Mouse (Mus musculus): Measurements from ENCODE around the gene Trim26. TPM values are rescaled to one million over a fixed set of nuclear protein-coding genes. Genes with fewer than 3 reads are reported as not detected.
"Not testable (repeated sequence)": the region's sequence is repeated elsewhere in the genome, so short reads cannot be mapped to it uniquely, and the experiment has no call there.

Gene Trim26
- polyA plus RNA-seq, 1 experiment from 2014 or later = 22.8 TPM

DNA sequence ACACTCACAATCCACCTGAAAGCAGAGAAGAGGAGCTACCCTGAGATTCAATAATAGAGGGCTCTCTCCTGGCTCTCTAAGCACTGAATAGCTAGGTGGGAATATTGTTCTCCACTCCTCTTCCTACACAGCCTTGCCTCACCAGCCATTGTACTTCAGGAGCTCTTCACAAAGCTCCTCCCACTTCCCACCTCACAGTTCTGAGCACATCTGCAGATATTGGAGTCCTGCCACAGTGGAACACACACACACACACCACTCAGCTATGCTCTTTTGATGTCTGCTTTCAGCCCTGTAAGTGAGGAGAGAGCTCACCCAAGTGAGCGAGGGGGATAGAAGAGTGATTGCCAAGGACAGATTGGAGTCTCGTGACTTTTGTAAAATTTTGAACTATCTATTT is 46.4 kb downstream of the Trim26 start:
- Histone ChIP-seq H3K27ac (replicated peaks) (no peak overlapping the region), H3K27me3 (replicated peaks) (peaks cover 2% of the 10 kb centered on the region; the same call in 1 of the 2 replicates), H3K36me3 (no peaks in the 10 kb centered on the region), H3K9ac (no peak overlapping the region), H3K4me2 (no peak overlapping the region), H3K4me3 (no peak overlapping the region), H3K4me1 (no peaks in the 10 kb centered on the region), H3K9me3 (no peaks in the 10 kb centered on the region)
- ATAC-seq (ENCODE audit: extremely low read depth, insufficient number of reproducible peaks, low FRiP score, low TSS enrichment) = no peak
- 63% methylated on average over 2 of the region's 2 CpGs for WGBS

- Histone ChIP-seq H3K9ac (no peak overlapping the region), H3K9me3 (no peaks in the 10 kb centered on the region), H3K4me3 (no peak overlapping the region), H3K27me3 (replicated peaks) (peaks cover 13% of the 10 kb centered on the region), H3K4me2 (no peak overlapping the region), H3K27ac (replicated peaks) (no peak overlapping the region), H3K36me3 (no peaks in the 10 kb centered on the region), H3K4me1 (no peaks in the 10 kb centered on the region)
- 85% methylated on average over 12 of the region's 12 CpGs for WGBS
- no peak for ATAC-seq (ENCODE audit: extremely low read depth, insufficient number of reproducible peaks, low FRiP score, low TSS enrichment)
Measured at GRCm38 (mm10) chr17:36885132-36885790, 48.3 kb downstream of the Trim26 start.

GRCm38 (mm10) chr17:36890073-36890903 is 53.4 kb downstream of the Trim26 start, which contains the start of gene Trim40:
TSS of gene Trim40 (minus strand) at chr17:36890123.
- Histone ChIP-seq H3K4me1 (no peaks in the 10 kb centered on the region), H3K36me3 (no peaks in the 10 kb centered on the region), H3K4me3 (no peak within 1 kb of the TSS), H3K27ac (replicated peaks) (no peak within 1 kb of the TSS), H3K9ac (no peak within 1 kb of the TSS), H3K27me3 (replicated peaks) (peaks cover 29% of the 10 kb centered on the region), H3K9me3 (no peaks in the 10 kb centered on the region), H3K4me2 (no peak within 1 kb of the TSS)
- no peak for ATAC-seq (ENCODE audit: extremely low read depth, insufficient number of reproducible peaks, low FRiP score, low TSS enrichment)
- 77% methylated on average over 5 of the region's 5 CpGs for WGBS

DNA sequence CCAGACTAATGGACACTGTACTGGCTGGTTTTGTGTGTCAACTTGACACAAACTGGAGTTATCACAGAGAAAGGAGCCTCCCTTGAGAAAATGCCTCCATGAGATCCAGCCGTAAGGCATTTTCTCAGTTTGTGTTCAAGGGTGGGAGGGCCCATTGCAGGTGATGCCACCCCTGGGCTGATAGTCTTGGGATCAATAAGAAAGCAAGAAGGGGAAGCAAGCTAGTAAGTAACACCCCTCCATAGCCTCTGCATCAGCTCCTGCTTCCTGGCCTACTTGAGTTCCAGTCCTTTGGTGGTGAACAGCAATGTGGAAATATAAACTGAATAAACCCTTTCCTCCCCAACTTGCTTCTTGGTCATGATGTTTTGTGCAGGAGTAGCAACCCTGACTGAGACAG is 54.6 kb downstream of the Trim26 start:
- WGBS = 83% methylated on average over 1 of the region's 1 CpGs
- not testable (repeated sequence) for H3K9ac ChIP-seq; H3K4me2 ChIP-seq; H3K4me1 ChIP-seq; H3K36me3 ChIP-seq; H3K27ac ChIP-seq (replicated peaks); ATAC-seq (ENCODE audit: extremely low read depth, insufficient number of reproducible peaks, low FRiP score, low TSS enrichment); H3K9me3 ChIP-seq; H3K4me3 ChIP-seq
- H3K27me3 ChIP-seq (replicated peaks) = peaks cover 29% of the 10 kb centered on the region

DNA sequence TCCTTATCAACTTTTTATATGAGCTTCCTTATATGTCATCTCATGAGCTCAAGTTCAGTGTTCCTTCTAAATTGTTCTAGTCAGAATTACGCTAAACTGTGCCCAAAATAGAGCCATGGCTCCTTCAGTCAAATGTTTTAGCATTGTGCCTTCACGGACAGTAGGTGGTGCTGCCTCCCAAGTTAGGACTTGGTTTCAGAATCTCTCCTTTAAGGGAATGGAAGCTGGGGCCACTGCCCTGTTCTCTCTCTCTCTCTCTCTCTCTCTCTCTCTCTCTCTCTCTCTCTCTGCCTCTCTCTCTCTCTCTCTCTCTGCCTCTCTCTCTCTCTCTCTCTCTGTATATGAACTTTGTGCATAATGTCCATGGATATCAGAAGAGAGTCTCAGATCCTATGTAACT is 55.4 kb downstream of the Trim26 start:
- 8% methylated on average over 2 of the region's 2 CpGs for WGBS
- H3K4me1 ChIP-seq = no peaks in the 10 kb centered on the region
- H3K4me3 ChIP-seq = no peak overlapping the region
- H3K36me3 ChIP-seq = no peaks in the 10 kb centered on the region
- no peak for ATAC-seq (ENCODE audit: extremely low read depth, insufficient number of reproducible peaks, low FRiP score, low TSS enrichment)
- H3K9me3 ChIP-seq = no peaks in the 10 kb centered on the region
- no peak overlapping the region for H3K9ac ChIP-seq
- H3K27me3 ChIP-seq (replicated peaks) = peaks cover 29% of the 10 kb centered on the region
- no peak overlapping the region for H3K4me2 ChIP-seq
- H3K27ac ChIP-seq (replicated peaks) = no peak overlapping the region

- ATAC-seq (ENCODE audit: extremely low read depth, insufficient number of reproducible peaks, low FRiP score, low TSS enrichment) = no peak
- H3K4me1 ChIP-seq = no peaks in the 10 kb centered on the region
- 52% methylated on average over 5 of the region's 5 CpGs for WGBS
Measured at GRCm38 (mm10) chr17:36893387-36893786, 56.5 kb downstream of the Trim26 start.

DNA sequence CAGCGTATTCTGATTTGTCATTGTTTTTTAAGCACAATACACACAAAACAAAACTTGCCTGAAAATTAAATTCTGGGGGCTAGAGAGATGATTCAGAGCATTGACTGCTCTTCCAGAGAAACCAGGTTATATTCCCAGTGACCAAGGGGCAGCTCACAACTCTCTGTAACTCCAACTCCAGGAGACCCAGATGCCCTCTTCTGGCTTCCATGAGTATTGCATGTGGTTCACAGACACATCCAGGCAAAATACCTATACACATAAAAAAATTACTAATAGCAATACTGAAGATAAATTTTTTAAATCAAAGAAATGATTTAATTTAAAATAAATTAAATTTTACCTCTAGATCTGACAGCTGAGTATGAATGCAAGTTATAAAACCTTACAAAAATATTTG is 59.6 kb downstream of the Trim26 start:
- 89% methylated on average over 1 of the region's 1 CpGs for WGBS

More at GRCm38 (mm10) chr17:36893387-36893786, 56.5 kb downstream of the Trim26 start:
- H3K9me3 ChIP-seq = no peaks in the 10 kb centered on the region
- H3K4me2 ChIP-seq = no peak overlapping the region
- no peak overlapping the region for H3K9ac ChIP-seq
- peaks cover 27% of the 10 kb centered on the region for H3K27me3 ChIP-seq (replicated peaks)
- no peak overlapping the region for H3K27ac ChIP-seq (replicated peaks)
- H3K4me3 ChIP-seq = no peak overlapping the region
- no peaks in the 10 kb centered on the region for H3K36me3 ChIP-seq

DNA sequence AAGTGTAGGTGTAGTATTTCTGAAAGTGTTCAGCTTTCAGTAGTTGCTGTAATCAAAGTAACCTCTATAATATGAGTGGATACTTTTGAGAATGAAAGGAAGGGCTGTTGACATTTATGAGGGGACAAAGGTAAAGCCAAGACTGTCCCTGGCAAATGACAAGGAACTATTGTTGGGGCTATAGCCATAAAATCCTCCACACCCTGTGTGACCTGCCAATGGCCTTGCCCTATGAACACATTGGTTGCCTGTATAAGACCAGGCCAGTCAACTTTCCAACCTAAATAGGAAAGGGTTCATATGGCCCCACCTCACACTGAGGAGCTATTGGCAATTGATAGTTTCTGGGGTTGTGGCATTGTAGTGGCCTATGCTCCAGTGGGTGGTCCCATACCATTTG is 60.1 kb downstream of the Trim26 start:
- Histone ChIP-seq H3K9ac (no peak overlapping the region), H3K36me3 (no peaks in the 10 kb centered on the region), H3K27me3 (replicated peaks) (no peaks in the 10 kb centered on the region; the same call in 1 of the 2 replicates), H3K9me3 (no peaks in the 10 kb centered on the region), H3K4me3 (no peak overlapping the region), H3K27ac (replicated peaks) (no peak overlapping the region), H3K4me2 (no peak overlapping the region), H3K4me1 (no peaks in the 10 kb centered on the region)
- no peak for ATAC-seq (ENCODE audit: extremely low read depth, insufficient number of reproducible peaks, low FRiP score, low TSS enrichment)

More for the DNA sequence above, 59.6 kb downstream of the Trim26 start:
- Histone ChIP-seq H3K27ac (replicated peaks) (no peak overlapping the region), H3K9ac (no peak overlapping the region), H3K4me3 (no peak overlapping the region), H3K9me3 (no peaks in the 10 kb centered on the region), H3K36me3 (no peaks in the 10 kb centered on the region), H3K4me1 (no peaks in the 10 kb centered on the region), H3K4me2 (no peak overlapping the region), H3K27me3 (replicated peaks) (peaks cover 4% of the 10 kb centered on the region; the same call in 1 of the 2 replicates)
- ATAC-seq (ENCODE audit: extremely low read depth, insufficient number of reproducible peaks, low FRiP score, low TSS enrichment) = no peak

GRCm38 (mm10) chr17:36897552-36898205 is 60.7 kb downstream of the Trim26 start, which contains the start of gene Trim31:
TSS of gene Trim31 (plus strand) at chr17:36898118.
- Histone ChIP-seq H3K4me3 (no peak within 1 kb of the TSS), H3K27ac (replicated peaks) (no peak within 1 kb of the TSS), H3K27me3 (replicated peaks) (no peaks in the 10 kb centered on the region; the same call in 1 of the 2 replicates), H3K4me1 (no peaks in the 10 kb centered on the region), H3K36me3 (no peaks in the 10 kb centered on the region), H3K4me2 (no peak within 1 kb of the TSS), H3K9me3 (no peaks in the 10 kb centered on the region), H3K9ac (no peak within 1 kb of the TSS)
- WGBS = 63% methylated on average over 6 of the region's 6 CpGs
- ATAC-seq (ENCODE audit: extremely low read depth, insufficient number of reproducible peaks, low FRiP score, low TSS enrichment) = no peak

- H3K27ac ChIP-seq (replicated peaks) = no peak overlapping the region
- WGBS = 59% methylated on average over 4 of the region's 4 CpGs
- H3K4me3 ChIP-seq = no peak overlapping the region
- H3K9ac ChIP-seq = no peak overlapping the region
- H3K4me1 ChIP-seq = no peaks in the 10 kb centered on the region
- H3K27me3 ChIP-seq (replicated peaks) = no peaks in the 10 kb centered on the region; the same call in 1 of the 2 replicates
- no peak for ATAC-seq (ENCODE audit: extremely low read depth, insufficient number of reproducible peaks, low FRiP score, low TSS enrichment)
- no peak overlapping the region for H3K4me2 ChIP-seq
- no peaks in the 10 kb centered on the region for H3K9me3 ChIP-seq
- H3K36me3 ChIP-seq = no peaks in the 10 kb centered on the region
Measured at GRCm38 (mm10) chr17:36899376-36899775, 62.4 kb downstream of the Trim26 start.

DNA sequence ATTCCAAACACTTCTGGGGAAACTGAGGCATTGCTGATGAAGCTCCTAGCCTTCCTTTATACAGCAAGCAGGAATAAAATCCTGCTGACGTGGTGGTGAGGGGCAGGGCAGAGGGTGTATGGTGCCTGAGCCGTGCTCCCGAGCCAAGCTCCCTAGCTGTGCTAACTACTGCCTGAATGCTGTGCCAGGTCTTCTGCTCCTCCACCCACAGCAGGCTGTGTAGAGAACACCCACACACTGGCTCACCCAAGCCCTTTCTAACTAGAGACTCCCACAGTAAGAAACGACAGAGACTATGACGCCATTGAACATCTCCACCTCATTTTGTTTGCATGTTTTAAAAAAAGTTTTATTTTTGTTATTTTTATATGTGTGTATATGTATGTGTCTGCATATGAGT is 63.1 kb downstream of the Trim26 start:
- H3K4me2 ChIP-seq = no peak overlapping the region
- H3K4me3 ChIP-seq = no peak overlapping the region
- 67% methylated on average over 5 of the region's 5 CpGs for whole genome bisulfite sequencing
- no peak overlapping the region for H3K27ac ChIP-seq (replicated peaks)
- no peak for ATAC-seq (ENCODE audit: extremely low read depth, insufficient number of reproducible peaks, low FRiP score, low TSS enrichment)
- H3K9ac ChIP-seq = no peak overlapping the region
- H3K9me3 ChIP-seq = no peaks in the 10 kb centered on the region
- H3K36me3 ChIP-seq = no peaks in the 10 kb centered on the region
- H3K27me3 ChIP-seq (replicated peaks) = no peaks in the 10 kb centered on the region; the same call in 1 of the 2 replicates
- H3K4me1 ChIP-seq = no peaks in the 10 kb centered on the region

All from heart, embryonic 13.5 days (tissue).